Mouse (Mus musculus) hematopoietic stem cell, adult 5-6 weeks (primary cell): Measurements from ENCODE around the gene Il1rl1. TPM values are rescaled to one million over a fixed set of nuclear protein-coding genes. Genes with fewer than 3 reads are reported as not detected.

ENCODE experiments used
- ATAC-seq, 2 experiments: fragments of 125-278 bp in 1 of 2; replicated peaks in 1 of 2; 2 replicates each; pipeline ENCODE4 v1.8.0; 2016 to 2017; ENCODE audit warnings: inconsistent platforms in 2 of 2, mild to moderate bottlenecking in 2 of 2, moderate number of reproducible peaks in 2 of 2, low read depth in 1 of 2, moderate TSS enrichment in 1 of 2; ENCODE audit not compliant: low FRiP score in 2 of 2, poor library complexity in 2 of 2, severe bottlenecking in 2 of 2, insufficient read depth in 1 of 2, low TSS enrichment in 1 of 2
- total RNA-seq: library from RNA; stranded (forward); fragments of 172-1452, 232-1000 nt; gene quantifications from 2 replicates; pipeline ENCODE4 v1.2.3, GENCODE M21; 2017

Gene Il1rl1
- 6.5 and 17.5 TPM in 2 replicates for total RNA-seq

GRCm38 (mm10) chr1:40428910-40429675 is at the start of gene Il1rl1:
Gene Il1rl1, plus strand, starts transcription at chr1:40429570.
- ATAC-seq = no peak; a peak in 1 of 4 replicates

GRCm38 (mm10) chr1:40380111-40380510 is 49.3 kb upstream of the Il1rl1 start:
- ATAC-seq = peak; percentile 35 to 37; a peak in 2 of 4 replicates

- peak in 1 of 2 experiments; percentile 24; a peak in 1 of 4 replicates for ATAC-seq
These were observed 48.4 kb upstream of the Il1rl1 start for GRCm38 (mm10) chr1:40380990-40381389.

GRCm38 (mm10) chr1:40382841-40383240 is 46.5 kb upstream of the Il1rl1 start:
- no peak for ATAC-seq

- no peak for ATAC-seq
These were observed 44.3 kb upstream of the Il1rl1 start for GRCm38 (mm10) chr1:40384931-40385545.

GRCm38 (mm10) chr1:40391374-40391773 is 38.0 kb upstream of the Il1rl1 start:
- ATAC-seq = peak; percentile 84 to 87

- ATAC-seq = 0 out of 4 replicates have a peak, but pooled peaks have one; percentile 23 to 29
These were observed 36.8 kb upstream of the Il1rl1 start for GRCm38 (mm10) chr1:40392535-40392934.

- ATAC-seq = no peak
These were observed 36.2 kb upstream of the Il1rl1 start for GRCm38 (mm10) chr1:40393214-40393613.

- ATAC-seq = no peak
These were observed 29.7 kb upstream of the Il1rl1 start for GRCm38 (mm10) chr1:40399639-40400038.

GRCm38 (mm10) chr1:40404682-40405081 is 24.7 kb upstream of the Il1rl1 start:
- ATAC-seq = peak; percentile 32 to 69; a peak in 2 of 4 replicates

- peak; percentile 70 to 87 for ATAC-seq
These were observed 19.5 kb upstream of the Il1rl1 start for GRCm38 (mm10) chr1:40409882-40410281.

GRCm38 (mm10) chr1:40413039-40413438 is 16.3 kb upstream of the Il1rl1 start:
- no peak for ATAC-seq

GRCm38 (mm10) chr1:40414276-40414675 is 15.1 kb upstream of the Il1rl1 start:
- ATAC-seq = no peak

GRCm38 (mm10) chr1:40414863-40415656 is 14.3 kb upstream of the Il1rl1 start:
- no peak for ATAC-seq

- no peak for ATAC-seq
These were observed 12.3 kb upstream of the Il1rl1 start for GRCm38 (mm10) chr1:40417034-40417433.

GRCm38 (mm10) chr1:40418512-40418911 is 10.9 kb upstream of the Il1rl1 start:
- no peak for ATAC-seq

GRCm38 (mm10) chr1:40423892-40424291 is 5.5 kb upstream of the Il1rl1 start:
- no peak for ATAC-seq

GRCm38 (mm10) chr1:40427270-40427669 is 2.1 kb upstream of the Il1rl1 start:
- ATAC-seq = no peak
